Mouse (Mus musculus): ENCODE measurements around the gene Cdkn2c. TPM values are rescaled to one million over a fixed set of nuclear protein-coding genes. Genes with fewer than 3 reads are reported as not detected.

Gene Cdkn2c
- total RNA-seq, 2 experiments from 2014 or later: 10.7 to 14.4 TPM

GRCm38 (mm10) chr4:109657851-109658500 is 9.0 kb downstream of the Cdkn2c start:
- peak; percentile 25 to 61 for DNase-seq

GRCm38 (mm10) chr4:109657021-109657850 is 9.8 kb downstream of the Cdkn2c start:
- DNase-seq: peak; percentile 63 to 77

GRCm38 (mm10) chr4:109656301-109656700 is 10.7 kb downstream of the Cdkn2c start:
- DNase-seq: peak in 1 of 2 experiments; percentile 32

- DNase-seq: no peak
Measured at GRCm38 (mm10) chr4:109655738-109656137, 11.3 kb downstream of the Cdkn2c start.

GRCm38 (mm10) chr4:109654701-109655100 is 12.3 kb downstream of the Cdkn2c start:
- DNase-seq: no peak

- no peak for DNase-seq
Measured at GRCm38 (mm10) chr4:109653251-109653650, 13.7 kb downstream of the Cdkn2c start.

- no peak for DNase-seq
Measured at GRCm38 (mm10) chr4:109649331-109649730, 17.7 kb downstream of the Cdkn2c start.

GRCm38 (mm10) chr4:109647281-109647680 is 19.7 kb downstream of the Cdkn2c start:
- no peak for DNase-seq

- DNase-seq: no peak
Measured at GRCm38 (mm10) chr4:109641451-109641850, 25.5 kb downstream of the Cdkn2c start.

GRCm38 (mm10) chr4:109640141-109640540 is 26.8 kb downstream of the Cdkn2c start:
- no peak for DNase-seq

GRCm38 (mm10) chr4:109639356-109639755 is 27.6 kb downstream of the Cdkn2c start:
- DNase-seq: no peak

- no peak for DNase-seq
Measured at GRCm38 (mm10) chr4:109634971-109635370, 32.0 kb downstream of the Cdkn2c start.

GRCm38 (mm10) chr4:109631029-109631428 is 36.0 kb downstream of the Cdkn2c start:
- DNase-seq: no peak

- no peak for DNase-seq
Measured at GRCm38 (mm10) chr4:109630215-109630614, 36.8 kb downstream of the Cdkn2c start.

GRCm38 (mm10) chr4:109612596-109612995 is 54.4 kb downstream of the Cdkn2c start:
- DNase-seq: no peak

Other genes starting within 250 kb of the Cdkn2c start
- gene Rnf11, start 182.5 kb downstream of the Cdkn2c start, total RNA-seq (2021): 100 to 1,000 TPM in 1 of 2 experiments, 10 to 100 TPM in 1; 94.8 to 102 TPM
- not detected for gene 4930522H14Rik, start 135.9 kb downstream of the Cdkn2c start, total RNA-seq (2021)
- gene Faf1, start 9.4 kb upstream of the Cdkn2c start, total RNA-seq (2021): 10 to 100 TPM; 41.1 to 41.7 TPM